In genomic region chrX:160865022-160865421, GRCm38 (mm10) we compare ENCODE assay signal across 16 mouse cellular contexts. TPM values are rescaled to one million over a fixed set of nuclear protein-coding genes. Genes with fewer than 3 reads are reported as not detected.
"Had no signal": no experiment of that assay in that cellular context is flagged by ENCODE, and none has a peak within 500 bp of the region (broad histone marks: within the 10 kb centered on the region; RNA-seq: fewer than 3 reads in every experiment).

No protein-coding gene starts in this region.

- H3K27ac ChIP-seq: left cerebral cortex, adult 2 months; liver, embryonic 13.5 days; neural tube, embryonic 13.5 days; stomach, embryonic 15.5 days had no signal

- DNase-seq: kidney, adult 18-20 months; layer of hippocampus, postnatal 36 days; liver, embryonic 13.5 days; lung, adult 2 months; lung, postnatal 14 days; lung, postnatal 4 days; retina, postnatal 1 day; right cerebral cortex, postnatal 25 days; spleen, adult 18-20 months; thymus, postnatal 25 days had no signal

- H3K36me3 ChIP-seq: liver, embryonic 13.5 days; neural tube, embryonic 13.5 days; stomach, embryonic 15.5 days had no signal

- H3K4me2 ChIP-seq: liver, embryonic 13.5 days; neural tube, embryonic 13.5 days; stomach, embryonic 15.5 days had no signal

- H3K4me1 ChIP-seq: liver, embryonic 13.5 days; neural tube, embryonic 13.5 days; stomach, embryonic 15.5 days had no signal

- ATAC-seq: inflammation-experienced regulatory T-cells, adult 6 months; intestine, embryonic 16.5 days had no signal

- H3K27me3 ChIP-seq: stomach, embryonic 15.5 days had no signal

- H3K4me3 ChIP-seq: left cerebral cortex, adult 2 months; liver, embryonic 13.5 days; myocyte; neural tube, embryonic 13.5 days; stomach, embryonic 15.5 days had no signal

- H3K9ac ChIP-seq: liver, embryonic 13.5 days; neural tube, embryonic 13.5 days; stomach, embryonic 15.5 days had no signal

- H3K9me3 ChIP-seq: liver, embryonic 13.5 days; neural tube, embryonic 13.5 days; stomach, embryonic 15.5 days had no signal

RNA-seq across cellular contexts. Expression of gene Gja6, which starts 41.8 kb away (rescaled TPM):
- polyA plus RNA-seq: inflammation-experienced regulatory T-cells, adult 6 months had no signal
